Mouse (Mus musculus): ENCODE measurements around the gene Olfr171. TPM values are rescaled to one million over a fixed set of nuclear protein-coding genes. Genes with fewer than 3 reads are reported as not detected.
"Not testable (repeated sequence)": the region's sequence is repeated elsewhere in the genome, so short reads cannot be mapped to it uniquely, and the experiment has no call there.

Olfr171 gene
- not detected in 2 replicates for polyA plus RNA-seq (2015; fragmentation: Nextera tagmentation; extraction: Ambion mirVana)

GRCm38 (mm10) chr16:19629816-19630215 lies at the start of gene Olfr171:
Gene Olfr171 (minus strand): TSS chr16:19629916.
- 73% methylated on average over 1 of the region's 1 CpGs for WGBS
- Histone ChIP-seq H3K9me3 (no peaks in the 10 kb centered on the region), H3K4me3 (no peak within 1 kb of the TSS), H3K27me3 (no peaks in the 10 kb centered on the region), H3K36me3 (no peaks in the 10 kb centered on the region), H3K27ac (no peak within 1 kb of the TSS), H3K4me1 (no peaks in the 10 kb centered on the region), H3K9ac (no peak within 1 kb of the TSS), H3K4me2 (no peak within 1 kb of the TSS)
- no peak for ATAC-seq (ENCODE audit: insufficient number of reproducible peaks, low FRiP score, low TSS enrichment, low read depth)

- H3K27ac ChIP-seq, result no peak overlapping the region
- H3K4me3 ChIP-seq, result no peak overlapping the region
- 84% methylated on average over 2 of the region's 2 CpGs for WGBS
- H3K9me3 ChIP-seq, result no peaks in the 10 kb centered on the region
- no peaks in the 10 kb centered on the region for H3K4me1 ChIP-seq
- H3K27me3 ChIP-seq, result no peaks in the 10 kb centered on the region
- ATAC-seq (ENCODE audit: insufficient number of reproducible peaks, low FRiP score, low TSS enrichment, low read depth), result no peak
- no peak overlapping the region for H3K4me2 ChIP-seq
- H3K36me3 ChIP-seq, result no peaks in the 10 kb centered on the region
- H3K9ac ChIP-seq, result no peak overlapping the region
Measured at GRCm38 (mm10) chr16:19670768-19671357, 41.1 kb upstream of the Olfr171 start.

- Histone ChIP-seq H3K4me1 (no peaks in the 10 kb centered on the region), H3K4me3 (no peak overlapping the region), H3K27me3 (no peaks in the 10 kb centered on the region), H3K9me3 (no peaks in the 10 kb centered on the region), H3K36me3 (no peaks in the 10 kb centered on the region), H3K9ac (no peak overlapping the region), H3K27ac (no peak overlapping the region), H3K4me2 (no peak overlapping the region)
- ATAC-seq (ENCODE audit: insufficient number of reproducible peaks, low FRiP score, low TSS enrichment, low read depth), result no peak
- 37% methylated on average over 1 of the region's 1 CpGs for WGBS
Measured at GRCm38 (mm10) chr16:19666312-19666711, 36.6 kb upstream of the Olfr171 start.

- H3K27me3 ChIP-seq; H3K9me3 ChIP-seq; H3K9ac ChIP-seq; H3K4me2 ChIP-seq; ATAC-seq (ENCODE audit: insufficient number of reproducible peaks, low FRiP score, low TSS enrichment, low read depth); H3K4me3 ChIP-seq; H3K27ac ChIP-seq; H3K4me1 ChIP-seq; H3K36me3 ChIP-seq: not testable (repeated sequence)
- 77% methylated on average over 2 of the region's 2 CpGs for WGBS
Measured at GRCm38 (mm10) chr16:19611782-19612181, 17.9 kb downstream of the Olfr171 start, which contains the start of gene Olfr170. Gene Olfr170 (minus strand): TSS chr16:19611882.

- H3K27me3 ChIP-seq, result no peaks in the 10 kb centered on the region
- H3K9ac ChIP-seq, result no peak overlapping the region
- H3K36me3 ChIP-seq, result no peaks in the 10 kb centered on the region
- ATAC-seq (ENCODE audit: insufficient number of reproducible peaks, low FRiP score, low TSS enrichment, low read depth), result no peak
- no peak overlapping the region for H3K4me3 ChIP-seq
- no peak overlapping the region for H3K27ac ChIP-seq
- no peak overlapping the region for H3K4me2 ChIP-seq
- WGBS, result 46% methylated on average over 2 of the region's 2 CpGs
- no peaks in the 10 kb centered on the region for H3K9me3 ChIP-seq
- no peaks in the 10 kb centered on the region for H3K4me1 ChIP-seq
Measured at GRCm38 (mm10) chr16:19603166-19603565, 26.6 kb downstream of the Olfr171 start.

Other genes starting within 250 kb of the Olfr171 start
- not detected in 2 replicates for gene Olfr165, start 206.8 kb downstream of the Olfr171 start, polyA plus RNA-seq (2015; fragmentation: Nextera tagmentation; extraction: Ambion mirVana)
- gene Olfr166, start 146.2 kb downstream of the Olfr171 start, polyA plus RNA-seq (2015; fragmentation: Nextera tagmentation; extraction: Ambion mirVana), result not detected in 2 replicates
- gene Olfr167, start 107.7 kb downstream of the Olfr171 start, polyA plus RNA-seq (2015; fragmentation: Nextera tagmentation; extraction: Ambion mirVana), result not detected in 2 replicates
- gene Olfr168, start 94.4 kb downstream of the Olfr171 start, polyA plus RNA-seq (2015; fragmentation: Nextera tagmentation; extraction: Ambion mirVana), result not detected in 2 replicates
- not detected in 2 replicates for gene Olfr169, start 58.1 kb downstream of the Olfr171 start, polyA plus RNA-seq (2015; fragmentation: Nextera tagmentation; extraction: Ambion mirVana)
- not detected in 2 replicates for gene Olfr170, start 18.0 kb downstream of the Olfr171 start, polyA plus RNA-seq (2015; fragmentation: Nextera tagmentation; extraction: Ambion mirVana)
- gene Lamp3, start 76.5 kb upstream of the Olfr171 start, polyA plus RNA-seq (2015; fragmentation: Nextera tagmentation; extraction: Ambion mirVana), result not detected in 2 replicates
- 12.2 and 13.5 TPM in 2 replicates for gene B3gnt5, start 130.3 kb upstream of the Olfr171 start, polyA plus RNA-seq (2015; fragmentation: Nextera tagmentation; extraction: Ambion mirVana)